Mouse (Mus musculus): ENCODE measurements at regions not wholly inside any gene's neighbourhood (a gene's known extent, or its start where the extent isn't known, plus 50 kb on each side); places are given as distances from the start of the nearest gene placed in this dataset.

- Histone ChIP-seq H3K9me3 (replicated peaks; ENCODE audit: low read length) (peaks cover 13% of the 10 kb centered on the region), H3K4me3 (replicated peaks in 1 of 3; ENCODE audit: low read depth in 2 of 3, low read length in 2 of 3, poor library complexity in 1 of 3) (no peak overlapping the region), H3K27me3 (replicated peaks) (no peaks in the 10 kb centered on the region), H3K36me3 (replicated peaks in 1 of 2; ENCODE audit: control insufficient read depth in 1 of 2, insufficient read depth in 1 of 2, low read length in 1 of 2) (no peaks in the 10 kb centered on the region), H3K4me2 (ENCODE audit: insufficient read depth, low read depth, poor library complexity, severe bottlenecking) (no peak overlapping the region; the same call in 1 of the 2 replicates), H3K4me1 (ENCODE audit: control insufficient read depth in 1 of 2, insufficient read depth in 2 of 2) (peaks cover 12 to 37% of the 10 kb centered on the region in 2 experiments), H3K9ac (ENCODE audit: insufficient read depth, low read depth) (no peak overlapping the region), H3K27ac (ENCODE audit: insufficient read depth, low read depth) (peak overlapping the region; percentile 43), H3K79me2 (replicated peaks; ENCODE audit: control insufficient read depth, extremely low read depth, insufficient read depth, poor library complexity, severe bottlenecking) (no peaks in the 10 kb centered on the region)
- TF ChIP-seq GABPA (IDR thresholded peaks at IDR 0.05; ENCODE audit: insufficient replicate concordance, low read depth, low read length) (no peak), BHLHE40 (IDR thresholded peaks at IDR 0.05; ENCODE audit: low read depth, low read length) (no peak), UBTF (IDR thresholded peaks at IDR 0.05; ENCODE audit: low read depth, low read length) (no peak), MXI1 (IDR thresholded peaks at IDR 0.05; ENCODE audit: low read depth, low read length) (0 out of 2 replicates have a peak, but pooled peaks have one; percentile 0), POLR2AphosphoS2 (IDR thresholded peaks at IDR 0.05; ENCODE audit: low read depth, low read length) (no peak)
- DNase-seq (ENCODE audit: extremely low read depth), result no peak
- dilution Hi-C loops (cut with MboI; ENCODE audit: extremely low pct_ligation_motif_present, extremely low pct_unique_long_range_greater_than_20kb, low sequenced_read_pairs), result no loop called here
- in situ Hi-C loops (cut with MboI; ENCODE audit: low pct_ligation_motif_present, low pct_unique_long_range_greater_than_20kb, low sequenced_read_pairs), result no loop called here
Observed at GRCm38 (mm10) chr9:116338729-116339100, 163.6 kb upstream of the Tgfbr2 start.

DNA sequence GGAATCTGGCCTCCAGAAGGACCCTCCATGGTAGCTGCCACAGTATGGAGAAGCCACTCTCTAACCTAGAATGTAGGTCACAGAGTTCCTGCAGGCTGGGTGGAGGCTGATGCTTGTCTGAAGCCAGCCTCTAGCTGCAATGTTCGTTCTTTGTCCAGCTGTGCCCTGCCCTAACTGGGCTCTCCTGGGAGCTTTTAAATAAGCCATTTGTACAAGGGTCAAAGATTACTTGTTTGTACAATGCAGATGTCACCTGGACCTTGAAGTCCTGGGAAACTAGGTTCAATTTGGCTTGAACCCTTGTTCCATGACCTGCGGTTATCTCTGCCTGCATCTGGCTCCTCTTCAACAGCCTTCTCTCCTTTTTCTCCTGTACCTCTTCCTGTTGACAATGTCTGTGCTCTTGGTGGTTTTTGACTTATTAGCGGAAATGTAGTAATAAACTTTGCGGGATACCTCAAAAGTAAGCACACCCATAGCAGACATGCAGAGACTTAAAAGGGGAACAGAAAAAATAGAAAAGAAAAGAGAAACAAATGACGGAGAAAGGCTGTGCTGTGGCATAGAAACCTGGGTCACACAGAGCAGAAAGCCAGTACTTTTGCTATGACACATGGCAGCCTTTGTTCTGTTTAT lies 163.1 kb upstream of the Tgfbr2 start:
- peak overlapping the region; percentile 44 for H3K27ac ChIP-seq (ENCODE audit: insufficient read depth, low read depth)
- TF ChIP-seq HCFC1 (IDR thresholded peaks at IDR 0.05; ENCODE audit: low read depth, low read length), result peak; percentile 12; the same call in 1 of the 2 replicates
- no peak for TF ChIP-seq ZMIZ1 (IDR thresholded peaks at IDR 0.05; ENCODE audit: low read depth, low read length)
- no peak for TF ChIP-seq E2F4 (IDR thresholded peaks at IDR 0.05; ENCODE audit: insufficient replicate concordance, low read depth, low read length)
- peak; percentile 91 for TF ChIP-seq IRF4 (IDR thresholded peaks at IDR 0.05; ENCODE audit: low read depth, low read length)
- TF ChIP-seq SIN3A (IDR thresholded peaks at IDR 0.05; ENCODE audit: low read length), result peak; percentile 75; the same call in 1 of the 2 replicates
- no peak for TF ChIP-seq NELFE (IDR thresholded peaks at IDR 0.05; ENCODE audit: low read depth, low read length)
- TF ChIP-seq RAD21 (IDR thresholded peaks at IDR 0.05; ENCODE audit: low read depth, low read length), result peak; percentile 4
- TF ChIP-seq TBP (conservative IDR thresholded peaks at IDR 0.05; ENCODE audit: low read depth, low read length), result no peak
- 0 out of 2 replicates have a peak, but pooled peaks have one; percentile 62 for TF ChIP-seq KAT2A (IDR thresholded peaks at IDR 0.05; ENCODE audit: insufficient replicate concordance, low read length)
- no peak for TF ChIP-seq UBTF (IDR thresholded peaks at IDR 0.05; ENCODE audit: low read depth, low read length)
- no peak for TF ChIP-seq CTCF (conservative IDR thresholded peaks at IDR 0.05 in 1 of 2, IDR thresholded peaks at IDR 0.05 in 1 of 2; ENCODE audit: low read depth in 2 of 2, low read length in 2 of 2)
- TF ChIP-seq MEF2A (IDR thresholded peaks at IDR 0.05; ENCODE audit: borderline replicate concordance, low read depth, low read length), result peak; percentile 87
- TF ChIP-seq ZNF384 (IDR thresholded peaks at IDR 0.05; ENCODE audit: low read depth, low read length), result peak; percentile 71
- peak; percentile 45; the same call in 1 of the 2 replicates for TF ChIP-seq MXI1 (IDR thresholded peaks at IDR 0.05; ENCODE audit: low read depth, low read length)
- no peak; the same call in 1 of the 2 replicates for TF ChIP-seq CHD2 (IDR thresholded peaks at IDR 0.05; ENCODE audit: low read length)
- TF ChIP-seq MAX (IDR thresholded peaks at IDR 0.05; ENCODE audit: low read length), result peak; percentile 46; the same call in 1 of the 2 replicates
- TF ChIP-seq ZKSCAN1 (IDR thresholded peaks at IDR 0.05; ENCODE audit: borderline replicate concordance, low read depth, low read length), result no peak
- peak; percentile 68 for TF ChIP-seq JUND (conservative IDR thresholded peaks at IDR 0.05; ENCODE audit: low read depth, low read length)
- no peak for TF ChIP-seq ZC3H11A (IDR thresholded peaks at IDR 0.05; ENCODE audit: low read depth, low read length)
- TF ChIP-seq RCOR1 (conservative IDR thresholded peaks at IDR 0.05; ENCODE audit: low read depth, low read length), result peak; percentile 85
- no peak for TF ChIP-seq USF2 (conservative IDR thresholded peaks at IDR 0.05; ENCODE audit: low read depth, low read length)
- TF ChIP-seq ETS1 (conservative IDR thresholded peaks at IDR 0.05; ENCODE audit: low read depth, low read length), result peak; percentile 93
- TF ChIP-seq POLR2A (IDR thresholded peaks at IDR 0.05; ENCODE audit: low read depth, low read length), result no peak; the same call in 1 of the 2 replicates
- TF ChIP-seq USF1 (IDR thresholded peaks at IDR 0.05; ENCODE audit: low read depth, low read length), result no peak
- peak; percentile 72; the same call in 1 of the 2 replicates for TF ChIP-seq MAFK (IDR thresholded peaks at IDR 0.05; ENCODE audit: insufficient replicate concordance, low read length)
- TF ChIP-seq CHD1 (IDR thresholded peaks at IDR 0.05; ENCODE audit: low read depth, low read length), result no peak
- peak; percentile 83; the same call in 1 of the 2 replicates for TF ChIP-seq TCF12 (IDR thresholded peaks at IDR 0.05; ENCODE audit: low read depth, low read length)
- no peak for TF ChIP-seq POLR2AphosphoS2 (IDR thresholded peaks at IDR 0.05; ENCODE audit: low read depth, low read length)
- peak; percentile 30; the same call in 1 of the 2 replicates for TF ChIP-seq ELF1 (IDR thresholded peaks at IDR 0.05; ENCODE audit: low read depth, low read length)
- TF ChIP-seq EP300 (IDR thresholded peaks at IDR 0.05; ENCODE audit: low read length), result peak; percentile 96

More for the DNA sequence above, 163.1 kb upstream of the Tgfbr2 start:
- Histone ChIP-seq H3K4me3 (replicated peaks in 1 of 3; ENCODE audit: low read depth in 2 of 3, low read length in 2 of 3, poor library complexity in 1 of 3) (no peak overlapping the region), H3K9ac (ENCODE audit: insufficient read depth, low read depth) (no peak overlapping the region), H3K36me3 (replicated peaks in 1 of 2; ENCODE audit: control insufficient read depth in 1 of 2, insufficient read depth in 1 of 2, low read length in 1 of 2) (no peaks in the 10 kb centered on the region), H3K79me2 (replicated peaks; ENCODE audit: control insufficient read depth, extremely low read depth, insufficient read depth, poor library complexity, severe bottlenecking) (no peaks in the 10 kb centered on the region), H3K4me1 (ENCODE audit: control insufficient read depth in 1 of 2, insufficient read depth in 2 of 2) (peaks cover 12 to 37% of the 10 kb centered on the region in 2 experiments), H3K27me3 (replicated peaks) (no peaks in the 10 kb centered on the region), H3K9me3 (replicated peaks; ENCODE audit: low read length) (peaks cover 13% of the 10 kb centered on the region), H3K4me2 (ENCODE audit: insufficient read depth, low read depth, poor library complexity, severe bottlenecking) (no peak overlapping the region)
- peak; percentile 88 for DNase-seq (ENCODE audit: extremely low read depth)
- in situ Hi-C loops (cut with MboI; ENCODE audit: low pct_ligation_motif_present, low pct_unique_long_range_greater_than_20kb, low sequenced_read_pairs), result no loop called here
- dilution Hi-C loops (cut with MboI; ENCODE audit: extremely low pct_ligation_motif_present, extremely low pct_unique_long_range_greater_than_20kb, low sequenced_read_pairs), result no loop called here
